Mouse (Mus musculus) midbrain, embryonic 16.5 days (tissue): ENCODE measurements around the gene Lurap1. TPM values are rescaled to one million over a fixed set of nuclear protein-coding genes. Genes with fewer than 3 reads are reported as not detected.

Experiments
- ATAC-seq: fragments of 200-750 bp; cut with Nextera tagmentation; 2 replicates; pipeline ENCODE4 v1.8.0; 2017; ENCODE audit warnings: moderate TSS enrichment
- H3K27ac ChIP-seq: fragments of 300-500 bp; sonication (generic); 2 replicates; pipeline ENCODE4 v1.5.1; 2014; ENCODE audit warnings: mild to moderate bottlenecking, low read length, mixed read lengths
- H3K27me3 ChIP-seq: fragments of 300-500 bp; sonication (generic); 2 replicates; pipeline ENCODE4 v1.6.1; 2014; ENCODE audit warnings: low read depth, low read length, mixed read lengths; ENCODE audit not compliant: control insufficient read depth, insufficient read depth
- H3K36me3 ChIP-seq: fragments of 300-500 bp; sonication (generic); 2 replicates; pipeline ENCODE4 v1.6.1; 2014; ENCODE audit warnings: mild to moderate bottlenecking, low read length, moderate library complexity, mixed read lengths; ENCODE audit not compliant: control insufficient read depth, insufficient read depth
- H3K4me1 ChIP-seq: fragments of 300-500 bp; sonication (generic); 2 replicates; pipeline ENCODE4 v1.6.1; 2014; ENCODE audit warnings: mild to moderate bottlenecking, low read length, mixed read lengths; ENCODE audit not compliant: control insufficient read depth, insufficient read depth
- H3K4me2 ChIP-seq: fragments of 300-500 bp; sonication (generic); 2 replicates; pipeline ENCODE4 v1.6.1; 2014; ENCODE audit warnings: mild to moderate bottlenecking, low read length, mixed read lengths
- H3K4me3 ChIP-seq: fragments of 300-500 bp; sonication (generic); 2 replicates; pipeline ENCODE4 v1.5.1; 2014; ENCODE audit warnings: low read depth, mild to moderate bottlenecking, low read length, moderate library complexity, mixed read lengths
- H3K9ac ChIP-seq: fragments of 300-500 bp; sonication (generic); 2 replicates; pipeline ENCODE4 v1.6.1; 2014; ENCODE audit warnings: low read depth, low read length, mixed read lengths
- H3K9me3 ChIP-seq: fragments of 300-500 bp; sonication (generic); replicated peaks from 2 replicates; pipeline ENCODE4 v1.6.1; 2014; ENCODE audit warnings: mild to moderate bottlenecking, low read length, mixed read lengths; ENCODE audit not compliant: control insufficient read depth, poor library complexity, severe bottlenecking
- WGBS: fragments of 180-500 bp; shearing (Covaris S2); extraction: QIAGEN DNeasy Blood & Tissue Kit; methylation state at CpG from one replicate; pipeline ENCODE4 v1.1.7; 2014; 5-methylcytosine and 5-hydroxymethylcytosine counted together
- polyA plus RNA-seq: library from polyadenylated mRNA; unstranded; fragments of >200 nt; fragmentation: Nextera tagmentation; extraction: Ambion mirVana; gene quantifications from 2 replicates; pipeline ENCODE4 v1.2.1, GENCODE M21; 2015

The Lurap1 gene
- polyA plus RNA-seq, 1 experiment from 2014 or later: 2.1 TPM

- ATAC-seq: no peak
- Histone ChIP-seq H3K27ac (no peak overlapping the region), H3K4me3 (no peak overlapping the region), H3K4me2 (no peak overlapping the region), H3K36me3 (no peaks in the 10 kb centered on the region), H3K9ac (no peak overlapping the region), H3K4me1 (no peaks in the 10 kb centered on the region; the same call in 1 of the 2 replicates), H3K27me3 (no peaks in the 10 kb centered on the region), H3K9me3 (no peaks in the 10 kb centered on the region)
- WGBS: 85% methylated on average over 4 of the region's 4 CpGs
These were observed 18.0 kb downstream of the Lurap1 start for GRCm38 (mm10) chr4:116133126-116133525.

- peaks cover 13% of the 10 kb centered on the region for H3K4me1 ChIP-seq
- WGBS: 65% methylated on average over 6 of the region's 6 CpGs
- H3K4me2 ChIP-seq: no peak overlapping the region
- no peak for ATAC-seq
- H3K9ac ChIP-seq: 0 out of 2 replicates have a peak overlapping the region, but pooled peaks have one; percentile 25
- H3K36me3 ChIP-seq: no peaks in the 10 kb centered on the region
- no peak overlapping the region for H3K4me3 ChIP-seq
- no peaks in the 10 kb centered on the region for H3K27me3 ChIP-seq
- H3K9me3 ChIP-seq: no peaks in the 10 kb centered on the region
- no peak overlapping the region for H3K27ac ChIP-seq
These were observed 23.2 kb downstream of the Lurap1 start for GRCm38 (mm10) chr4:116127956-116128355.

- 92% methylated on average over 4 of the region's 4 CpGs for WGBS
- no peak overlapping the region for H3K9ac ChIP-seq
- H3K4me3 ChIP-seq: no peak overlapping the region
- H3K36me3 ChIP-seq: no peaks in the 10 kb centered on the region
- H3K9me3 ChIP-seq: no peaks in the 10 kb centered on the region
- H3K4me1 ChIP-seq: peaks cover 16% of the 10 kb centered on the region
- no peak overlapping the region for H3K27ac ChIP-seq
- H3K27me3 ChIP-seq: no peaks in the 10 kb centered on the region
- ATAC-seq: no peak
- H3K4me2 ChIP-seq: no peak overlapping the region
These were observed 25.2 kb downstream of the Lurap1 start for GRCm38 (mm10) chr4:116125803-116126386.

- Histone ChIP-seq H3K9ac (peak within 1 kb of the TSS; percentile 64), H3K27me3 (no peaks in the 10 kb centered on the region), H3K36me3 (no peaks in the 10 kb centered on the region), H3K9me3 (no peaks in the 10 kb centered on the region), H3K4me3 (peak within 1 kb of the TSS; percentile 60), H3K27ac (peak within 1 kb of the TSS; percentile 48), H3K4me2 (peak within 1 kb of the TSS; percentile 67), H3K4me1 (peaks cover 16% of the 10 kb centered on the region)
- ATAC-seq: peak; percentile 97
- 4% methylated on average over 24 of the region's 24 CpGs for WGBS
These were observed 27.3 kb downstream of the Lurap1 start, which contains the start of the genes Rad54l and Pomgnt1 for GRCm38 (mm10) chr4:116123602-116124519. Gene Rad54l (minus strand): TSS chr4:116123690. Gene Pomgnt1 (plus strand): TSS chr4:116123840.

GRCm38 (mm10) chr4:116122762-116123161 lies 28.4 kb downstream of the Lurap1 start:
- Histone ChIP-seq H3K27ac (no peak overlapping the region), H3K4me1 (peaks cover 16% of the 10 kb centered on the region), H3K27me3 (no peaks in the 10 kb centered on the region), H3K4me3 (peak overlapping the region; percentile 60), H3K9me3 (no peaks in the 10 kb centered on the region), H3K4me2 (peak overlapping the region; percentile 67), H3K9ac (no peak overlapping the region), H3K36me3 (no peaks in the 10 kb centered on the region)
- ATAC-seq: no peak
- 0% methylated on average over 1 of the region's 1 CpGs for WGBS

GRCm38 (mm10) chr4:116111486-116111885 lies 39.7 kb downstream of the Lurap1 start:
- H3K36me3 ChIP-seq: no peaks in the 10 kb centered on the region
- no peak overlapping the region for H3K27ac ChIP-seq
- no peaks in the 10 kb centered on the region for H3K27me3 ChIP-seq
- H3K9me3 ChIP-seq: no peaks in the 10 kb centered on the region
- H3K9ac ChIP-seq: no peak overlapping the region
- no peak overlapping the region for H3K4me2 ChIP-seq
- no peaks in the 10 kb centered on the region for H3K4me1 ChIP-seq
- WGBS: 70% methylated on average over 2 of the region's 2 CpGs
- no peak overlapping the region for H3K4me3 ChIP-seq
- no peak for ATAC-seq

GRCm38 (mm10) chr4:116110695-116111094 lies 40.4 kb downstream of the Lurap1 start:
- Histone ChIP-seq H3K4me1 (no peaks in the 10 kb centered on the region), H3K9ac (no peak overlapping the region), H3K4me3 (no peak overlapping the region), H3K36me3 (no peaks in the 10 kb centered on the region), H3K9me3 (no peaks in the 10 kb centered on the region), H3K27me3 (no peaks in the 10 kb centered on the region), H3K27ac (no peak overlapping the region), H3K4me2 (no peak overlapping the region)
- 93% methylated on average over 6 of the region's 6 CpGs for WGBS
- no peak for ATAC-seq

- H3K4me3 ChIP-seq: no peak overlapping the region
- H3K27ac ChIP-seq: no peak overlapping the region
- no peaks in the 10 kb centered on the region for H3K4me1 ChIP-seq
- H3K9me3 ChIP-seq: no peaks in the 10 kb centered on the region
- ATAC-seq: no peak
- no peaks in the 10 kb centered on the region for H3K36me3 ChIP-seq
- WGBS: 97% methylated on average over 5 of the region's 5 CpGs
- H3K27me3 ChIP-seq: no peaks in the 10 kb centered on the region
- no peak overlapping the region for H3K4me2 ChIP-seq
- H3K9ac ChIP-seq: no peak overlapping the region
These were observed 45.9 kb downstream of the Lurap1 start for GRCm38 (mm10) chr4:116105278-116105677.

- no peak for ATAC-seq
- Histone ChIP-seq H3K27ac (no peak overlapping the region), H3K9ac (no peak overlapping the region), H3K36me3 (peaks cover 37% of the 10 kb centered on the region), H3K4me2 (no peak overlapping the region), H3K27me3 (no peaks in the 10 kb centered on the region), H3K9me3 (no peaks in the 10 kb centered on the region), H3K4me1 (no peaks in the 10 kb centered on the region), H3K4me3 (no peak overlapping the region)
- WGBS: 85% methylated on average over 7 of the region's 7 CpGs
These were observed 50.2 kb downstream of the Lurap1 start for GRCm38 (mm10) chr4:116100959-116101358.
